Mouse (Mus musculus) spleen, postnatal 14 days (tissue): ENCODE measurements at regions not wholly inside any gene's neighbourhood (a gene's known extent, or its start where the extent isn't known, plus 50 kb on each side); places are given as distances from the start of the nearest gene placed in this dataset.
A peak's percentile ranks its signal among the peaks of the same experiment; 100 is the strongest.
"Not testable (repeated sequence)": the region's sequence is repeated elsewhere in the genome, so short reads cannot be mapped to it uniquely, and the experiment has no call there.

Experiments used
- DNase-seq, 2 experiments: peaks; one replicate each; pipeline ENCODE4 v3.0.0; 2021 to 2022; ENCODE audit warnings: low spot score in 2 of 2

DNA sequence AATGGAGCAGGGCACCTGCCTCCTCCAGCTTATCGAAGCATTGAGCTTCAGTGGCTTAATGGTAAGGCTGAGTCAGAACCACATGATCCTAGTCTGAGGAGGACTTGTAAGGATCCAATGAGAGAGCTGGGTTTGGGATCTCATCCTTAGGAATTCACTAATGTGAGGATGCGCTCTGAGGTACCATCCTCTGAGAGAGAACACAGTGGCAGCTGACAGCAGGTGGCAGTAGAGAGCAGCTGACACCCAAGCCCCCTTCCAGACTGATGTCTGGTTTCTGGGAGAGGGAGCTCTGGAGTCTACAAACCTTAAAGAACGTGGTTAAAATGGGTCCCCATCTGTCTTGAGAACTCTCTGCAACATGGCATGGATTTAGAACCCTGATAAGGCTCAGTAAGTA is 137.8 kb downstream of the B3glct start:
- no peak for DNase-seq

DNA sequence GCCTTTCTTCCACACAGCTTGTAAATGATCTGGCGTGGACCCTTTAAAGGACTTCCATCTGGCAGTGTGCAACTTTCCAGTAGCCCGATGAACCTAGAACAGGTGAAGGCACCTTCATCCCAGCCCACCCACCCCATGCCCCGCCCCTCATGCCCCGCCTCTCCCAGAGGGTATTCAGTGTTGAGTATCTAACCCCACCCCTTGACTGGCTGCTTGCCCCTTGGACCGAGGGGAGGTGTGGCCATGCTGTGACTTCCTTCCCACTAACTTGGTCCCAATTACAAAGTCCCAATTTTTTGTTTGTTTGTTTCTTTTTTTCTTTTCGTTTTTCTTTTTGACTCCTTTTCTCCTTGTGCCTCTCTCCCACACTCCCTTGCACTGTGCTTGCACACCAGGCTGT is 140.8 kb downstream of the B3glct start:
- no peak for DNase-seq

DNA sequence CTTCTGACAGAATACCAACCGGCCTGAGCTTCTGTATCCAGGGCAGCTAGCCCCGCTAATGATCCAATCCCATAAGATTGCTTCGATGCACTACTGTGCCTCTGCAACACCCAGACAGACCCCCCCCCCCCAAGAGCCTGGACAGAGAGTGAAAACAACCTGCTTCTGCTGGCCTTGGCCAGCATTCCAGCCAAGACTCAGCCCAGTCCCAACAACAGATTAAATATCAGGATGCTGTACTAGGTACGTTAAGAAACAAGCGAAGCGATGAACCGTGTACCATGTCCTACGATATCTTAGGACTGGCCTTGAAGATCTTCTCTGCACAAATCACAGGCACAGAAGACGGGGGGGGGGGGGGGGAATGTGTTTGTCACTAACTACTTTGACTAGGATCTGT is 145.8 kb downstream of the B3glct start:
- no peak for DNase-seq

DNA sequence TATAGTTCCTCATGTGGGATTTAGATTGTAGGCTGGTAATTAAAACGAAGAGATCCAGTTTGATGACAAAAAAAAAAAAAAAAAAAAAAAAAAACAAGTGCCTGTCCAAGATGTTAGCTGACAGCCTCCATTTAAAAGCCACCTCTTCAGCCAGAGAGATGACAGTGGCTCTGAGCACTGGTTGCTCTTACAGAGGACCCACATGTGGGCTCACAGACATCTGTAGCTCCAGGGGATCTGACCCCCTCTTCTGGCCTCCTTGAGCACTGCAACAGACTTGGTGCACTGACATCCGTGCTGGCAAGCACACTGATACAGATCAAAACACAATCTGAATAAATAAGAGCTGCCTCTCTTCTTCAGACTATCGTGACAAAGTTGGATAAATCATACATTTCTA is 149.6 kb downstream of the B3glct start:
- no peak for DNase-seq

DNA sequence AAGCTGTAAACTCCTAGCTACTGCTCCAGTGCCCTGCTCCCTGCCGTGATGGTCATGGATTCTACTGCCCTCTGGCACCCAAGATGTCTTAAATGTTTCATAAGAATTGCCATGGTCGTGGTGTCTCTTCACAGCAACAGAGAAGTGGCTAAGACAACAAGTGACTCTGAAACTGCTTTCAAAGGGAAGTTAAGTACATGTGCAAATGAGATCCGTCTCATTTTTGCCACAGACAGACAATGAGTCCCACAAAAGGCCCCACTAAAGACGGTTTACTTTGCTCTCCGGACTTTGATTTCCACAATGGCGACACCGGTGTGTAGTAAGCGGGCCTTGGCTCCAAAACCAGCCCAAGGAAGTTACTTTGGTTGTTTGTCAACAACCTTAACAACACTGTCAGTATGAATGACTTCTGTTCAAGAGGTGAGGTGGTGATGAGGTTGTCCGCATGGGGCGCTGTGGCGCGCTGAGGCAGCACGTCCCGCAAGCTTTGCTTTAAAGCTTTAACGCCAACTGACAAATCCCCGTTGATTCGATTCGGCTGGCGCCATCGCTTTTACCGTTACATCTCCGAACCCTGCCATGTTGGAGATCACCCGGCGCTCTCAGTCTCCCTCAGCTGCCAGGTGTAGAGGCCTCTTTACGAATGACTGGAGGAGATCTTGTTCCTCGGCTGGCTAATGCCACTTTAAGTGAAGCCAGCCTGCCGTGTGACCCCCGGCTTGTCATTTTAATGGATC is 153.3 kb downstream of the B3glct start:
- peak in 1 of 2 experiments; percentile 35 for DNase-seq

DNA sequence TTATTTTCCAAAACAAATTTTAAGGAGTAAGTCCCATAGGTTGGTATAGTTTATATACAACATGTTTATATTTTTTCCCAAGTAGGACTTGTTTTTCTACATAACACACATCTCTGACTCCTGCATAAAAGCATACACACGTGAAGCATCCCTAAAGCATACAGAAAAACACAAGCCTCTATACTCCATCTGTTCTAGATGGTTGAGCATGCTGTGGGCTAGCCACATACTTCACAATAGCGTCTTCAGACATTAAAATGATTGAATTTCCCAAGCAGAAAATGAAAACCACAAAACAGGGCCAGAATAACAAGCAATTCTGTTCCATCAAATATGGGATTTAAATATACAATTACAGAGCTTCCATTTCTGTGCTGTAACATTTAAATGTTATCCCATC is 159.3 kb downstream of the B3glct start:
- DNase-seq = no peak

DNA sequence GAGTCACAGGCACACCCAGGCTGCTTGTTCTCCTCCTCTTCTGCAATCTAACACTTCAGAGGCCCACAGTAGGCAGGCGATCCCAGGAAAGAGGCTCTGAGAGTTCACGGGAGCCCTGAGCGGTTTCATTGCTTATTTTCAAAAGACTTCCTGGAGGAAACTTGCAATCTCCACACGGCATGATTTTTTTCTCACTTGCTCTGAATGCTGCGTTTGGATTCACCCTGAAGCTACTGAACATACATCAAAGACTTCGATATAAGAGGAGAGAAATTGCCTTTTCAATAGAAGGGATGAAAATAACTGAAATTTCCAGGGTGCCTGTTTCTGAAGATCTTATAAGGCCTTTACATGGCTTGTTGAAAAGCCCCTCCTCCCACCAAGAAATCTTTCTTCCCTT is 164.5 kb downstream of the B3glct start:
- DNase-seq = no peak

DNA sequence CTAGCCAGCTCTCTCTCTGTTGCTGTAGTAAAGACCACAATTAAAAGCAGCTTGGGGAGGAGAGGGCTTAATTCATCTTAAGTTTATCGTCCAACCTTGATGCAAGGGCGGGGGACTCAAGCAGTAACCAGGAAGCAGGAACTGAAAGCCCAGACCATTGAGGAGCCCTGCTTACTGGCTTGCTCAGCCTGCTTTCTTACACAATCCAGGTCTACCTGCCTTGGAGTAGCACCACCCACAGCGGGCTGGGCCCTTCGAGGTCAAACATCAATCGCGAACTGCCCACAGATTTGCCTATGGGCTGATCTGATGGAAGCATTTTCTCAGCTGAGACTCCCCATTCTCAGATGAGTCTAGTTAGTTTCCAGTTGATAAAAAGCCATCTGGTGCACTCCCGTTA is 165.3 kb downstream of the B3glct start:
- DNase-seq = no peak

DNA sequence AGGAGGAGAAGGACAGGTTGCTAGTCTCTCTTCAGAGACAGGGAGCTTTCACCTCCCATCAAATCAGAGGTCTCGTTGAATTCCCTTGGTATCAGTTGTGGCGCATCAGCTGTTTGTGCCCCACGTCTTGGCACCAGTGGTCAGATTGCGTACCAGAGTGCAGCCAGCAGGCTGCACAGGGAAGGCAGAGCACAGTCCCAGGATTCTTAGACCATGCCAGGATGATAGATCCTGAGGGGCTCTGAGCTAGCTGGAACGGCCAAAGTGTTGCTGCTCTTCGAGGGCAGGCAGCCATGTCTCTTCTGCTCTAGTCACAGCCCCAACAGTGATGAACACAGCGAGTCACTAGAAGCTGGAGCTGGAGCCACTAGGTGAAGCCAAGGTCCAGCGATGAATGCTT is 167.2 kb downstream of the B3glct start:
- no peak for DNase-seq

DNA sequence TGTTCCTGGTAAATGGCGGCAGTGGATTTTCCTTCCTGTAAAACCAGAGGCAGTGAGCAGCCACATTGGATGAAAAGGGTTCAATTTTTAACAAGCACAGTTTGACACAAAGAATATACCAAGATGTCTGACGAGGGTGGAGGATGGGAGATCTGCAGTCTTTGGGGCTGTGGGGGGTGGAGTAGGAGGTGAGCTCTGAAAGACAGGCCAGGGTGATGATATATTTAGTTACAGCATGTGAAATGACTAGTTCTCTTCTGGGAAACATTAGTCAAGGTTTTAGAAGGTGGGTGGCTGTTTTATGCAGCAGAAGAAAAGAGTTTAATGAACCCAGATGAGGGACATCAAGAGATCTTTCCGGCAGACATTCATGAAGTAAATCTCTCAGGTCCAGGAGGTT is 170.0 kb upstream of the Rxfp2 start:
- DNase-seq = no peak

DNA sequence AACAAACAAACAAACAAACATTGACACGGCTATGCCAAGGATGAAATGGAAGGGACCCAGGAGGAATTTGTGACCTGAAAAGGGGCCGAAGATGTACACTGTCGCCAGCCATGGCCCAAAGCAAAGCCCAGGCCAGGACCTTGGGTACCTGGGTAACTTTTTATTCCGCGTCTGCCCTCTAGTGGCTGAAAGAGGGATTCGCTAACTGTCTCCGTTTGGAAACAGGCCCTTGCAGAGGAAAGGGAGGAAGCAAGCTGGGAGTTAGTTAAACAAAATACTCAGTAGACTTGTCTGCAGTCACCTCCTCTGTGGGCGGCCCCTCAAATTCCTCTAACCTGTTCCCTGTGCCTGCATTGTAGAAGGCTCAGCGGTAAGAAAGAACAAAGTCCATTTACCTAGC is 167.5 kb upstream of the Rxfp2 start:
- peak in 1 of 2 experiments; percentile 34 for DNase-seq

DNA sequence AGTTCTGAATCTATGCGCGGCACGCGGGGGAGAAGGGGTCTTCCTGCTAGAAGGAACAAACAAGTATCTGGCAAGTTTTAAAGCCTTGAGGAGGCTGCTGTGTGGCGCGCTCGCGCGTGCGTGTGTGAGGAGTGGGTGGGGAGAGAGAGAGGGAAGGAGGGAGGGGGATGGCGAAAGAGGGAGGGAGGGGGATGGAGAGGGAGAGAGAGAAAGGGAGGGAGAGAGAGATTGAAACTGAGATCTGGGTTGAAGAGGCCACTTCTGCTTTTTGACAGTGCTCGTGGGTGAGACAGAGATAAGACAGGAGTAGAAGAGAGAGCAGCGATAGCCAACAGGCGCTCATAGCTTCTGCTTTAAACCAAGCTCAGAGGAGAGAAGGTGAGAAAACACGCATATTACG is 166.0 kb upstream of the Rxfp2 start:
- no peak for DNase-seq

DNA sequence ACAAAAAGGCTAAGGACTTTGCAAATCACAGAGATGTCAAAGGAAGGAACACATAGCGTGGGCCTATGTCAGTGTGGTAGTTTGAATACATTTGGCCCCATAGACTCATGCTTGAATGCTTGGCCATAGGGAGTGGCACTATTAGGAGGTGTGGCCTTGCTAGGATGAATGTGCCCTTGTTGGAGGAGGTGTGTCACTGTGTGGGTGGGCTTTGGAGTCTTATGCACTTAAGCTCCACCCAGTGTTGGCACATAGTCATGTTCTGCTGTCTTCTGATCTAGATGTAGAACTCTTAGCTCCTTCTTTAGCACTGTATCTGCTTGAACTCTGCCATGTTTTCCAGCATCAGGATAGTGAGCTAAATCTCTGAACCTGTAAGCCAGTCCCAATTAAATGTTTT is 162.4 kb upstream of the Rxfp2 start:
- DNase-seq = no peak

DNA sequence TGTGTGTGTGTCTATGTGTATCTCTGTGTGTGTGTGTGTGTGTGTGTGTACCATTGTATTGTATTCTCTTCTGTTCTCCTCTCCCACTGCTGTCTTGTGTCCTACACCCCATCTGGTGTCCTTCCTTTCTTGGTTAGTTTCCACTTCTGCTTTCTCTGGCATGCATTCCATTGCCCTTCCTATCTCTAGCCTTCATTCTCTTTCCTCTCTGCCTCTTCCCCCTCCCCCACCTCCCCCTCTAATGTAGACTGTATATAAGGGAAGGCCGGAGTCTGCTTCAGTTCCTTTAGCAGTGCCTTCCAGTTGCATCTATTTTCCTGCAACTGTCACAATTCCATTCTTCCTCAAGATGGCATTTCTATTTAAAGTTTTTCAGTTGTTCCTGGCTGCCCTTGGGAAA is 161.5 kb upstream of the Rxfp2 start:
- DNase-seq = no peak

DNA sequence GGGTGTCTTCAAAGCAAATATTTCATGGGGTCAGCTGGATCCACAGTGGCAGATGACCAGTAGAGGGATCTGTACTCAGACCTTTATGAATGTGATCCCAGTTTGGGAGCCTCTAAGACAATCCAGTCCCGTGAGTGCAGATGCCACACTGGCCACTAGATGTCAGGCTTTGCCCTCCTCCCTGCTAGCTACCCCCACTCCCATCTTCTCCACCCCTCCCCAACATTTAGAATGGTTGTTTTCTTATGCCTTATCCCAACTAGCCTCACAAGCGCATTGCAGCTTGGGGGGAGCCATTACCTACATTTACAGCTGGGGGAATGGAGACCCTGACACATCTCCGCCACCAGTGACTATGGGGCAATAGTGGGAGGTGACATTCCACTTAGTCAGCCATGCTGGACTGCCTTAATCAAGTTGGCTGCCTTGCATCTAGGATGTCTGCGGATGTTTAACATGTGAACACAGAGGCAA is 156.9 kb upstream of the Rxfp2 start:
- DNase-seq = peak in 1 of 2 experiments; percentile 5

DNA sequence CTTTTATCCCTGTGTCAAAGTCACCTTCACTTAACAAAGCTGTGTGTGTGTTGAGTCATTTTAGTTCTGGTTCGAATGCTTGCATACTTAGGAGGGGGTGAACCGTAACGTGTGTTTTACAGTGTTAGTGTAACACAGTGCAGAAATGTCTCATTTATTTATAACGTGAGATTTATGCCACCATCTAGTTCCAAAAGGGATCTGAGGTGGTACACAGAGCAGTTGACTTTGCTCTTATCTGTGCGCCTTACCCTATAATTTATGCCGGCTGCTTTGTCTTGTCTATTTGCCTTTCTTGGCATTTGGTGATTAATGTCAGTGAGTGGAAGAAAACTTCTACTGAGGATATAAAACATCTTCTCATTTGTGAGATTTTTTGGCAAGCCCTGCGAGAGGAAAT is 150.5 kb upstream of the Rxfp2 start:
- no peak for DNase-seq

DNA sequence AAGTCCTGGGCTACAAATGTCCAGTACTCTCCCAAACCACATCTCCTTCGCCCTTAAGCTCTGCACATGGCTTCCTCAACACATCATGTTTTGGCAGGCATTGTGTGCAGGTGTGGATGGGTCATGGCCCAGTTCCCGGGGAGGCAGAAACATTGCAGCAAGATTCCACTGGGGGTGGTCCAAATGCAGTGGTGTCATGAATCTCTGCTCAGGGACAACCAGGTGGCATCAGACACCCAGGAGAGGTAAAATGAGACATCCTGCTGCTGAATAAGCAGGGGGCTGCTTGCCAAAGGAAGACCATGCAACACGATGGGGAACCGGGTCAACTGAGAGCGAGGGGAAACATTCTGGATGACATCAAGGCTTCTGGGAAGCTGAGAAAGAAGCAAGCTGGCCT is 149.0 kb upstream of the Rxfp2 start:
- no peak for DNase-seq

DNA sequence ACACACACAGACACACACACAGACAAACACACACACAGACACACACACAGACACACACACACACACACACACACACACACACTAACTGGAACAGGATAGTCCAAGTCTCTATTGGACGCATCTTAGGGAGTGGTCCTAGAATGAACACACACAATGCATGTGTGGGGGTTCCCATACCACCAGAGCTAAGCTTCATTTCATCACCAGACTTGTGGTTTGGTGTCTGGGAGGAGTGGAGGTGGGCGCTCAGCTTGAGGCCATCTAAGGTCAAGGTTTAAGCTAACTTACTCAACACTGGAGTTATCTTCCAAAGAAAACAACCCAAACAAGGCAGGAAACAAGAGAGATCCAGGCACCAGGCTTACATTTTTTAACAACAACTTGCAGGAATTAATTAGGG is 147.9 kb upstream of the Rxfp2 start:
- DNase-seq = no peak

DNA sequence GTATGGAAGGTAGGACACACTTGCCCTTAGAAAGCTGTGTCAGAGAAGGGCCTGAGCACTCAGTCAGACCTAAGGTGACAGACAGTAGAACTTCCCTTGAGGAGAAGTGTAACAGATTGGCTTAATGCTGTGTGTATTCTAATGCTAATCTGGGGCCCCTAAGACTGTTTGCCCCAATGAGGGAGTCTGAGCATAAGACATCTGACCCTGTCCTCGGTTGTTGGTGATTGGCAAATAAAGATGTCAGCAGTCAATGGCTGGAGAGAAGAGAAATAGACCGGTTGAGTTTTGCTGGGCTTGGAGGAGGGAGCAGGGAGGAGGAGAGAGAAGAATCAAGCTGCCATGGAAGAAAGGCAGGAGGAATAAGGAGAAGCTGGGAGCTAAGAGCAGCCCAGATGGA is 147.0 kb upstream of the Rxfp2 start:
- no peak for DNase-seq

DNA sequence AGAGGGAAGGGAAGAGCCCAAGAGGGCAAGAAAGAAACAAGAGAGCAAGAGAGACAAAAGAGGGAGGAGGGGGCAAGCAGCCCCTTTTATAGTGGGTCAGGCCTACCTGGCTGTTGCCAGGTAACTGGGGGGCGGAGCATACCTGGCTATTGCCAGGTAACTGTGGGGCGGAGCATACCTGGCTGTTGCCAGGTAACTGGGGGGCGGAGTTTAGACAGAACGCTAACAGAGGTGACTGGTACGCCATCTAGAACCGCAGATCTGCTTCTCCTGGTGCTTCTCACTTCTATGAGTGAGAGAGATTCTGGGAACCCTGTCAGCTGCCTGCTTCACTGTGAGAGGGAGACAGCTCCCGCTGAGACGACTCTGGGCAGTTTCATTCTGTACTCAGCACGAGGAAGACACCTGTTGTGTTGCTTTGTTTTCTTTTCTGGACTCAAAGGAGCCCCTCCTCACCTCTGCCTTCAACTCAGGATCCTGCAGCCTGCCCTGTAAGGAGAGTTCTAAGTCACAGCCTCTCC is 144.9 kb upstream of the Rxfp2 start:
- DNase-seq = no peak

DNA sequence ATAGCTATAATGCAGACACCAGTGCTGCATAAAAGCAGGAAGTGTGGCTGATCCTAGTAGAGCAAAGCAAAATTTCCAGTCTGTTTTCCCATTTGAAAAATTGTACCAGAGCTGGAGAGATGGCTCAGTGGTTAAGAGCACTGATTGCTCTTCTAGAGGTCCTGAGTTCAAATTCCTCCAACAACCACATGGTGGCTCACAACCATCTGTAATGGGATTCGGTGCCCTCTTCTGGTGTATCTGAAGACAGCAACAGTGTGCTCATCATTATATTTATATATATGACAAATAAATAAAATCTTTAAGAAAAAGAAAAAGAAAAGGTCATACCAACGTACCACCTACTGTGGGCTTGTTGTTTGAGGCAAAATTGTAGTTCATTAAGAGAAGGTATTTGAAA is 144.1 kb upstream of the Rxfp2 start:
- DNase-seq = no peak

DNA sequence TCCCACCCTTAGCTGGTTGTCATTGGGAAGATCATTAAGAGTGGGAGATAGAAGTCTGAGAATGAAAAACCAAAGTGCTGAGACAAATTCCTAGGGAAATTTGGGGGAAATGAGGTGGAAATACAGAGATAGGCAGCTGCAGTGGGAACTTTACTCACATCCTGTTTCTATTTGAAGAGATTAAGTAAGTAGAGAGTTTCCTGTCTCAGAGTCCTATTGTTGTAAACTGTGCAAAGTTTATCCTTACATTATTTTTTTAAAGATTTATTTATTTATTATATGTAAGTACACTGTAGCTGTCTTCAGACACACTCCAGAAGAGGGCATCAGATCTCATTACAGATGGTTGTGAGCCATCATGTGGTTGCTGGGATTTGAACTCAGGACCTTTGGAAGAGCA is 126.0 kb upstream of the Rxfp2 start:
- DNase-seq = not testable (repeated sequence)

DNA sequence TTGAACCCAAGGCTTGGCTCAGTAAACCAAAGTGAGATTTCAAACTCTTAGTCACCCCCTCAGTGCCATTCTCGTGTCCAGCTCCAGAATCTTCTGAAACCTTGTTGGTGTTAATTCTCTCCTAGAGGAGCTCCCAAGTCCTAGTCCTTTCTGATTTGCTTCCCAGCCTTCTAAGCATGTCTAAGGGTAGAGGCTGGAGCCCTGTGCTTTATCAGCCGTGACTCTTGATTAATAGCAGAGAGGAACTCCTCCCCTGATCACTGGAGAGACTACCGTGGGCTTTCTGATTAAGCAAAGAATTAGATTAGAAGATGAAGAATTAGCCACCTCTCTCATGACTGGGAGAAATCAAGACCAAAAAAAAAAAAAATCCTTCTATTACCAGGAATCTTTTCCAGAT is 111.5 kb upstream of the Rxfp2 start:
- no peak for DNase-seq
